Mouse (Mus musculus) embryonic facial prominence, embryonic 15.5 days (tissue): ENCODE data around the gene Epha1. TPM values are rescaled to one million over a fixed set of nuclear protein-coding genes. Genes with fewer than 3 reads are reported as not detected.

Experiments
- ATAC-seq: fragments of 200-750 bp; cut with Nextera tagmentation; 2 replicates; pipeline ENCODE4 v1.8.0; 2017; ENCODE audit warnings: low read depth, moderate TSS enrichment; ENCODE audit not compliant: insufficient number of reproducible peaks, low FRiP score, low TSS enrichment
- H3K27ac ChIP-seq: fragments of 300-500 bp; sonication (generic); replicated peaks from 2 replicates; pipeline ENCODE4 v1.5.1; 2015; ENCODE audit warnings: mild to moderate bottlenecking, inconsistent platforms
- H3K27me3 ChIP-seq: fragments of 300-500 bp; sonication (generic); 2 replicates; pipeline ENCODE4 v1.6.1; 2015; ENCODE audit warnings: inconsistent platforms
- H3K36me3 ChIP-seq: fragments of 300-500 bp; sonication (generic); 2 replicates; pipeline ENCODE4 v1.6.1; 2015; ENCODE audit warnings: mild to moderate bottlenecking, inconsistent platforms
- H3K4me1 ChIP-seq: fragments of 300-500 bp; sonication (generic); 2 replicates; pipeline ENCODE4 v1.6.1; 2015; ENCODE audit warnings: inconsistent platforms
- H3K4me2 ChIP-seq: fragments of 300-500 bp; sonication (generic); replicated peaks from 2 replicates; pipeline ENCODE4 v1.6.1; 2015; ENCODE audit warnings: mild to moderate bottlenecking, inconsistent platforms
- H3K4me3 ChIP-seq: fragments of 300-500 bp; sonication (generic); replicated peaks from 2 replicates; pipeline ENCODE4 v1.5.1; 2015; ENCODE audit warnings: mild to moderate bottlenecking, inconsistent platforms
- H3K9ac ChIP-seq: fragments of 300-500 bp; sonication (generic); 2 replicates; pipeline ENCODE4 v1.6.1; 2015; ENCODE audit warnings: inconsistent platforms
- H3K9me3 ChIP-seq: fragments of 300-500 bp; sonication (generic); replicated peaks from 2 replicates; pipeline ENCODE4 v1.6.1; 2016; ENCODE audit warnings: inconsistent platforms
- WGBS: fragments of 180-500 bp; shearing (Covaris S2); methylation state at CpG from one replicate; pipeline ENCODE4 v1.1.7; 2015; 5-methylcytosine and 5-hydroxymethylcytosine counted together
- polyA plus RNA-seq: library from polyadenylated mRNA; unstranded; fragments of >200 nt; fragmentation: Nextera tagmentation; extraction: Ambion mirVana; gene quantifications from 2 replicates; pipeline ENCODE4 v1.2.1, GENCODE M21; 2015

Epha1 gene
- polyA plus RNA-seq, 1 experiment from 2014 or later: 21.6 TPM

- H3K9ac ChIP-seq: no peak overlapping the region
- no peak for ATAC-seq
- H3K36me3 ChIP-seq: peaks cover 51% of the 10 kb centered on the region
- H3K27me3 ChIP-seq: no peaks in the 10 kb centered on the region
- no peaks in the 10 kb centered on the region for H3K9me3 ChIP-seq
- WGBS: 89% methylated on average over 13 of the region's 13 CpGs
- no peaks in the 10 kb centered on the region for H3K4me1 ChIP-seq
- no peak overlapping the region for H3K4me3 ChIP-seq
- H3K4me2 ChIP-seq: no peak overlapping the region
- no peak overlapping the region for H3K27ac ChIP-seq
Measured at GRCm38 (mm10) chr6:42361041-42361895, 11.8 kb downstream of the Epha1 start.

GRCm38 (mm10) chr6:42360231-42360840, 12.7 kb downstream of the Epha1 start:
- Histone ChIP-seq H3K27me3 (no peaks in the 10 kb centered on the region), H3K9ac (no peak overlapping the region), H3K4me3 (no peak overlapping the region), H3K4me1 (no peaks in the 10 kb centered on the region), H3K27ac (no peak overlapping the region), H3K36me3 (peaks cover 60% of the 10 kb centered on the region), H3K4me2 (no peak overlapping the region), H3K9me3 (no peaks in the 10 kb centered on the region)
- ATAC-seq: no peak
- WGBS: 75% methylated on average over 6 of the region's 6 CpGs

GRCm38 (mm10) chr6:42359364-42360147, 13.5 kb downstream of the Epha1 start:
- peaks cover 60% of the 10 kb centered on the region for H3K36me3 ChIP-seq
- no peaks in the 10 kb centered on the region for H3K27me3 ChIP-seq
- H3K4me2 ChIP-seq: no peak overlapping the region
- no peak overlapping the region for H3K4me3 ChIP-seq
- no peaks in the 10 kb centered on the region for H3K9me3 ChIP-seq
- H3K9ac ChIP-seq: no peak overlapping the region
- H3K27ac ChIP-seq: no peak overlapping the region; the same call in 1 of the 2 replicates
- H3K4me1 ChIP-seq: peaks cover 3% of the 10 kb centered on the region; the same call in 1 of the 2 replicates
- WGBS: 69% methylated on average over 9 of the region's 9 CpGs
- ATAC-seq: no peak

- Histone ChIP-seq H3K36me3 (peaks cover 60% of the 10 kb centered on the region), H3K4me1 (peaks cover 10% of the 10 kb centered on the region), H3K9ac (no peak overlapping the region), H3K4me2 (no peak overlapping the region), H3K9me3 (no peaks in the 10 kb centered on the region), H3K27ac (no peak overlapping the region), H3K4me3 (no peak overlapping the region), H3K27me3 (no peaks in the 10 kb centered on the region)
- no peak for ATAC-seq
- 91% methylated on average over 12 of the region's 12 CpGs for WGBS
Measured at GRCm38 (mm10) chr6:42358901-42359300, 14.2 kb downstream of the Epha1 start.

GRCm38 (mm10) chr6:42357901-42358300, 15.2 kb downstream of the Epha1 start:
- Histone ChIP-seq H3K4me3 (no peak overlapping the region), H3K27ac (no peak overlapping the region), H3K4me2 (no peak overlapping the region), H3K4me1 (peaks cover 18% of the 10 kb centered on the region), H3K27me3 (no peaks in the 10 kb centered on the region), H3K9me3 (no peaks in the 10 kb centered on the region), H3K36me3 (peaks cover 66% of the 10 kb centered on the region), H3K9ac (no peak overlapping the region)
- no peak for ATAC-seq
- 73% methylated on average over 6 of the region's 6 CpGs for whole genome bisulfite sequencing

GRCm38 (mm10) chr6:42356913-42357312, 16.2 kb downstream of the Epha1 start:
- 93% methylated on average over 5 of the region's 5 CpGs for WGBS
- H3K36me3 ChIP-seq: peaks cover 69% of the 10 kb centered on the region

GRCm38 (mm10) chr6:42355794-42356600, 17.1 kb downstream of the Epha1 start:
- H3K36me3 ChIP-seq: peaks cover 70% of the 10 kb centered on the region
- H3K27ac ChIP-seq: no peak overlapping the region
- WGBS: 85% methylated on average over 13 of the region's 13 CpGs
- no peak overlapping the region for H3K4me2 ChIP-seq
- no peaks in the 10 kb centered on the region for H3K9me3 ChIP-seq
- H3K4me3 ChIP-seq: no peak overlapping the region
- H3K27me3 ChIP-seq: no peaks in the 10 kb centered on the region
- peaks cover 37% of the 10 kb centered on the region for H3K4me1 ChIP-seq
- no peak for ATAC-seq
- H3K9ac ChIP-seq: no peak overlapping the region

More at GRCm38 (mm10) chr6:42356913-42357312, 16.2 kb downstream of the Epha1 start:
- Histone ChIP-seq H3K27me3 (no peaks in the 10 kb centered on the region), H3K4me1 (peaks cover 27% of the 10 kb centered on the region), H3K4me3 (no peak overlapping the region), H3K27ac (no peak overlapping the region), H3K4me2 (no peak overlapping the region), H3K9me3 (no peaks in the 10 kb centered on the region), H3K9ac (no peak overlapping the region)
- ATAC-seq: no peak

GRCm38 (mm10) chr6:42355366-42355765, 17.7 kb downstream of the Epha1 start:
- WGBS: 93% methylated on average over 6 of the region's 6 CpGs
- peaks cover 43% of the 10 kb centered on the region for H3K4me1 ChIP-seq
- ATAC-seq: no peak
- no peaks in the 10 kb centered on the region for H3K27me3 ChIP-seq
- H3K4me2 ChIP-seq: no peak overlapping the region
- no peak overlapping the region for H3K4me3 ChIP-seq
- H3K27ac ChIP-seq: no peak overlapping the region
- no peaks in the 10 kb centered on the region for H3K9me3 ChIP-seq
- H3K36me3 ChIP-seq: peaks cover 64% of the 10 kb centered on the region
- no peak overlapping the region for H3K9ac ChIP-seq

- Histone ChIP-seq H3K27me3 (no peaks in the 10 kb centered on the region), H3K9me3 (no peaks in the 10 kb centered on the region), H3K4me2 (peak overlapping the region; percentile 15; the same call in 1 of the 2 replicates), H3K36me3 (peaks cover 53% of the 10 kb centered on the region), H3K4me1 (peaks cover 43% of the 10 kb centered on the region), H3K4me3 (no peak overlapping the region), H3K27ac (no peak overlapping the region), H3K9ac (no peak overlapping the region)
- 61% methylated on average over 11 of the region's 11 CpGs for WGBS
- ATAC-seq: no peak
Measured at GRCm38 (mm10) chr6:42354076-42355019, 18.7 kb downstream of the Epha1 start.

GRCm38 (mm10) chr6:42353180-42353579, 19.9 kb downstream of the Epha1 start:
- Histone ChIP-seq H3K4me1 (peaks cover 50% of the 10 kb centered on the region), H3K4me2 (no peak overlapping the region)
- no peak for ATAC-seq

More at GRCm38 (mm10) chr6:42353180-42353579, 19.9 kb downstream of the Epha1 start:
- Histone ChIP-seq H3K9me3 (no peaks in the 10 kb centered on the region), H3K27ac (peak overlapping the region; percentile 13; the same call in 1 of the 2 replicates), H3K36me3 (peaks cover 42% of the 10 kb centered on the region), H3K27me3 (no peaks in the 10 kb centered on the region), H3K9ac (no peak overlapping the region), H3K4me3 (no peak overlapping the region)
- WGBS: 58% methylated on average over 8 of the region's 8 CpGs
